Mouse (Mus musculus): ENCODE measurements around the gene Thrap3.

GRCm38 (mm10) chr4:126183034-126183433 is 19.5 kb downstream of the Thrap3 start:
- TF ChIP-seq POLR2A (IDR thresholded peaks at IDR 0.05; ENCODE audit: low read depth, low read length) (no peak), CTCF (IDR thresholded peaks at IDR 0.05; ENCODE audit: borderline replicate concordance, insufficient read depth, low read length) (no peak)

Data from embryonic fibroblast, embryonic 13.5 days (primary cell).